Mouse (Mus musculus) small intestine, adult 10 weeks (tissue): ENCODE results near the gene Ablim2. TPM values are rescaled to one million over a fixed set of nuclear protein-coding genes. Genes with fewer than 3 reads are reported as not detected.

ENCODE experiments used
- polyA plus RNA-seq: library from polyadenylated mRNA; stranded (reverse); fragments of 350-450 nt; fragmentation: Illumina TruSeq; extraction: RNeasy Lipid Tissue Mini Kit (QIAGEN cat#74804); gene quantifications from one replicate; pipeline ENCODE4 v1.2.3, GENCODE M21; 2014; ENCODE audit warnings: low replicate concordance

The Ablim2 gene
- polyA plus RNA-seq, result not detected

GRCm38 (mm10) chr5:35757639-35758001, at the start of gene Ablim2:
TSS of gene Ablim2 (plus strand) at chr5:35757880.

GRCm38 (mm10) chr5:35739536-35740278, 18.0 kb upstream of the Ablim2 start, which contains the start of gene Sh3tc1:
TSS of gene Sh3tc1 (minus strand) at chr5:35739987.

GRCm38 (mm10) chr5:35893093-35893804, 135.6 kb downstream of the Ablim2 start, which contains the start of gene Afap1:
TSS of gene Afap1 (plus strand) at chr5:35893319.

Other genes starting within 250 kb of the Ablim2 start
- gene Cpz, start 232.2 kb upstream of the Ablim2 start, polyA plus RNA-seq, result not detected
- gene Trmt44, start 182.8 kb upstream of the Ablim2 start, polyA plus RNA-seq, result 1.9 TPM
- 14.1 TPM for gene Acox3, start 174.8 kb upstream of the Ablim2 start, polyA plus RNA-seq
- gene Htra3, start 78.1 kb upstream of the Ablim2 start, polyA plus RNA-seq, result 0.19 TPM
- gene Sh3tc1, start 17.9 kb upstream of the Ablim2 start, polyA plus RNA-seq, result 0.11 TPM
- gene Afap1, start 135.4 kb downstream of the Ablim2 start, polyA plus RNA-seq, result 2.7 TPM